In the genomic region with DNA sequence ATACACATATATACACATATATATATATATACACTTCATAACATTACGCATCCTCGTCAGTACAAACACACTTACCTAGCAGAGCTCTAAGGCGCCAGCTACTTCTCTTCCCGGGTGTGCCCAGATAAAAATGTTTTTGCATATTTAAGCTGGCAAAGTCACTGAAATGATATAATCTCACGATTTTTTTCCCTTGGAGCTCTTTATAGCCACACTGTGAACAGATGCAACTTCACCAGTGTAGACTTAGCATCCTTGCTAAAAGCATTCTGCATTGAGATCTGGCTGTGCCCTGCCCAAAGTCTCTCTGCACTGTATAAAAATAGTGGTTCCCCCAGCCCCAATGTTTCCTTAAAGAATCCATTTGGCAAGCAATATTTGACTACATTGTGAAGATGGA, we compare ENCODE assay signal across 25 mouse cellular contexts.
DNase-seq lines count a peak whose midpoint lies in the region; ATAC-seq and TF ChIP-seq lines count a peak whose summit lies in the region.
"Had no signal": no experiment of that assay in that cellular context is flagged by ENCODE, and none has a peak within 500 bp of the region (broad histone marks: within the 10 kb centered on the region; RNA-seq: fewer than 3 reads in every experiment).

No protein-coding gene starts in this region.

- H3K27ac ChIP-seq in forebrain, postnatal 0 days (ENCODE audit: low read depth, low read length) = no peak overlapping the region
- no peak overlapping the region for H3K27ac ChIP-seq in forebrain, embryonic 11.5 days (ENCODE audit: low read depth, low read length)
- H3K27ac ChIP-seq: embryonic facial prominence, embryonic 12.5 days; forebrain, embryonic 12.5 days; heart, embryonic 10.5 days; hindbrain, embryonic 12.5 days had no signal

- no peak for TF ChIP-seq CTCF in forebrain, postnatal 0 days (IDR thresholded peaks at IDR 0.05; ENCODE audit: low read depth)

- no peaks in the 10 kb centered on the region for H3K27me3 ChIP-seq in forebrain, postnatal 0 days (ENCODE audit: insufficient read depth, low read length)
- no peaks in the 10 kb centered on the region for H3K27me3 ChIP-seq in forebrain, embryonic 11.5 days (ENCODE audit: control insufficient read depth, insufficient read depth, low read length)
- H3K27me3 ChIP-seq: CH12.LX; embryonic facial prominence, embryonic 12.5 days had no signal

- no peak overlapping the region for H3K4me2 ChIP-seq in forebrain, postnatal 0 days (ENCODE audit: low read depth)
- no peak overlapping the region for H3K4me2 ChIP-seq in forebrain, embryonic 11.5 days (ENCODE audit: low read depth, low read length, severe bottlenecking)
- H3K4me2 ChIP-seq: embryonic facial prominence, embryonic 12.5 days; forebrain, embryonic 12.5 days; hindbrain, embryonic 12.5 days had no signal

- H3K9ac ChIP-seq in forebrain, postnatal 0 days = no peak overlapping the region
- H3K9ac ChIP-seq in forebrain, embryonic 11.5 days (ENCODE audit: low read length) = no peak overlapping the region
- H3K9ac ChIP-seq: embryonic facial prominence, embryonic 12.5 days; forebrain, embryonic 12.5 days; hindbrain, embryonic 12.5 days had no signal

- H3K4me3 ChIP-seq in forebrain, postnatal 0 days (ENCODE audit: low read depth, low read length) = no peak overlapping the region
- H3K4me3 ChIP-seq in forebrain, embryonic 11.5 days (ENCODE audit: low read depth, low read length) = no peak overlapping the region
- H3K4me3 ChIP-seq: embryonic facial prominence, embryonic 12.5 days; forebrain, embryonic 12.5 days; heart, embryonic 10.5 days; hindbrain, embryonic 12.5 days had no signal

- 66% methylated on average over 5 of the region's 5 CpGs for WGBS in forebrain, postnatal 0 days
- 86% methylated on average over 5 of the region's 5 CpGs for WGBS in forebrain, embryonic 11.5 days

- peak; percentile 70 for ATAC-seq in forebrain, postnatal 0 days
- ATAC-seq in forebrain, embryonic 11.5 days (replicated peaks; ENCODE audit: low FRiP score) = no peak
- ATAC-seq in CD4-positive, CD25-positive, alpha-beta regulatory T cell, adult 4 months = no peak
- ATAC-seq: activated CD4-positive, CD25-positive, alpha-beta regulatory T cell, adult 4 months; hindbrain, embryonic 16.5 days; inflammation-experienced regulatory T-cells, adult 6 months; Patski had no signal

- DNase-seq in forebrain, postnatal 0 days = peak; percentile 45
- DNase-seq in forebrain, embryonic 11.5 days (ENCODE audit: low spot score) = no peak
- peak; percentile 27 for DNase-seq in layer of hippocampus, adult 9-11 months
- no peak for DNase-seq in layer of hippocampus, postnatal 14 days (ENCODE audit: low spot score in 2 of 2)
- peak; percentile 34 for DNase-seq in right cerebral cortex, postnatal 25 days
- DNase-seq in right cerebral cortex, postnatal 14 days = no peak
- DNase-seq in telencephalon, adult 2 months (ENCODE audit: low read depth, low spot score) = peak; percentile 85
- DNase-seq: adrenal gland, postnatal 14 days; cerebellum, adult 11 months; cerebellum, adult 8-10 months; cerebellum, postnatal 14 days; gastrocnemius, postnatal 36 days; heart, adult 11 months; heart, postnatal 10 days; heart, postnatal 4 days had no signal

- no peaks in the 10 kb centered on the region for H3K9me3 ChIP-seq in forebrain, postnatal 0 days (ENCODE audit: low read length)
- H3K9me3 ChIP-seq in forebrain, embryonic 11.5 days (ENCODE audit: control insufficient read depth, low read length) = no peaks in the 10 kb centered on the region
- H3K9me3 ChIP-seq: embryonic facial prominence, embryonic 12.5 days; forebrain, embryonic 12.5 days; heart, embryonic 10.5 days; hindbrain, embryonic 12.5 days had no signal

- H3K4me1 ChIP-seq in forebrain, postnatal 0 days (ENCODE audit: insufficient read depth) = no peaks in the 10 kb centered on the region
- no peaks in the 10 kb centered on the region; the same call in 1 of the 2 replicates for H3K4me1 ChIP-seq in forebrain, embryonic 11.5 days (replicated peaks; ENCODE audit: control insufficient read depth, insufficient read depth, low read length)

- H3K36me3 ChIP-seq in forebrain, postnatal 0 days (ENCODE audit: insufficient read depth) = no peaks in the 10 kb centered on the region
- H3K36me3 ChIP-seq in forebrain, embryonic 11.5 days (ENCODE audit: control insufficient read depth, insufficient read depth, low read length) = no peaks in the 10 kb centered on the region
- H3K36me3 ChIP-seq: embryonic facial prominence, embryonic 12.5 days; forebrain, embryonic 12.5 days; heart, embryonic 10.5 days; hindbrain, embryonic 12.5 days had no signal

Comparison
In these comparisons a context has a peak if more than half of its experiments do, and no peak if none do; other contexts are left out.
1. DNase-seq: peak in forebrain, postnatal 0 days (single experiment), layer of hippocampus, adult 9-11 months (single experiment), right cerebral cortex, postnatal 25 days (single experiment) and telencephalon, adult 2 months (single experiment); none in forebrain, embryonic 11.5 days (single experiment), layer of hippocampus, postnatal 14 days (0 of 2) and right cerebral cortex, postnatal 14 days (single experiment).